Mouse (Mus musculus) adipose tissue, adult 10 weeks (tissue): ENCODE data around the gene Phyh. TPM values are rescaled to one million over a fixed set of nuclear protein-coding genes. Genes with fewer than 3 reads are reported as not detected.

Experiments used
- polyA plus RNA-seq: library from polyadenylated mRNA; stranded (reverse); fragments of 350-450 nt; fragmentation: Illumina TruSeq; extraction: RNeasy Lipid Tissue Mini Kit (QIAGEN cat#74804); gene quantifications from one replicate; pipeline ENCODE4 v1.2.3, GENCODE M21; 2014; ENCODE audit warnings: low read depth, low replicate concordance

Phyh gene
- 120 TPM for polyA plus RNA-seq

DNA sequence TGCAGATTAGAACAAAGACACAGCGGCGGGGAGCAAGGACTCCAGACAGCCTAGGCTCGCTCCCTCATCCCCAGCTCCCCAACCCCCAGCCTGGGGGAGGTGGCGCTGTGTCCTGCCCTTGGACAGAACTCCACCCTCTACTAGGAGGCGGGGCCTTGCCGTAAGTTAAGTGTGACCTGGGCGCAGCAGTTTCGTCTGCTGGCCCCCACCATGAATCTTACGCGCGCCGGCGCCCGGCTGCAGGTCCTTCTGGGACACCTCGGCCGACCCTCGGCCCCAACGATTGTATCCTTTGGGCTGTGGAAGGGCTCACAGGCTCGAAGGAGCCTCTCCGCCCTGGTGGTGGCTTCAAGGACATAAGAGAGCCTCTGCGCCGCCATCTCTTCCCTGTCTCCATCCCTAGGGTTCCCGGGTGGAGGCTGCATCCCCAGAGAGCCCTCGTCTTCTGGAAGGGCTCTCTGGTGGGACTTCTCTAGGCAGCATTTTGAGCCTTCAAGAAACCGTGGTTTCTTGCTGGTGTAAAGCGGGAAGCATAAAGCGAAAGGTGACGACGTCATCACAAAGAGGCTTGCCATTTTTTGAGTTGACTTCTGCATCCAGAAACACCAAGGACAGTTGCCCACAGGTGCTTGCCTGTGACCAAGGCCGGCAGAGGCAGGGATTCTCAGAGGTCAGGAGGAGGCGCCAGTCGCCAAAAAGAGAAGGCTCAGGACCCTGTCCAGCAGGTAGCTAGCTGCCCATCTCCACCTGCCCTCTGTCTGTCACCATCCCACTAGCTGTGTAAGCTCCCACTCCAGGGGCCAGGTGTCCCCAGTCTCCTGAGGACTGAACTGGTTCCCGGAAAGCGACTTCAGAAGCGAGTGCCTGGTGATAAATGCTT is at the start of gene Phyh:
Gene Phyh, plus strand, starts transcription at position 160 of the 880 bp plus-strand sequence.

GRCm38 (mm10) chr2:4881350-4882248 is 37.2 kb upstream of the Phyh start, which contains the start of gene Sephs1:
Gene Sephs1 (plus strand): TSS chr2:4881564.

GRCm38 (mm10) chr2:4975807-4976206 is 57.0 kb downstream of the Phyh start, which contains the start of gene Ucma:
Gene Ucma (plus strand): TSS chr2:4976122.

Other genes starting within 250 kb of the Phyh start
- 6.2 TPM for gene Bend7, start 201.2 kb upstream of the Phyh start, polyA plus RNA-seq
- 23.7 TPM for gene Sephs1, start 37.5 kb upstream of the Phyh start, polyA plus RNA-seq
- gene Ucma, start 57.1 kb downstream of the Phyh start, polyA plus RNA-seq = not detected
- 0.88 TPM for gene Mcm10, start 93.8 kb downstream of the Phyh start, polyA plus RNA-seq
- 25.6 TPM for gene Optn, start 145.0 kb downstream of the Phyh start, polyA plus RNA-seq
- gene Ccdc3, start 218.8 kb downstream of the Phyh start, polyA plus RNA-seq = 13.2 TPM